Mouse (Mus musculus) cerebellum, postnatal 4 days (tissue): ENCODE results near the gene Depdc5.
"Not testable (repeated sequence)": the region's sequence is repeated elsewhere in the genome, so short reads cannot be mapped to it uniquely, and the experiment has no call there.

Experiments used
- DNase-seq, 2 experiments: peaks; one replicate each; pipeline ENCODE4 v3.0.0; 2022; ENCODE audit warnings: low spot score in 2 of 2, mixed read lengths in 1 of 2

Depdc5 gene

DNA sequence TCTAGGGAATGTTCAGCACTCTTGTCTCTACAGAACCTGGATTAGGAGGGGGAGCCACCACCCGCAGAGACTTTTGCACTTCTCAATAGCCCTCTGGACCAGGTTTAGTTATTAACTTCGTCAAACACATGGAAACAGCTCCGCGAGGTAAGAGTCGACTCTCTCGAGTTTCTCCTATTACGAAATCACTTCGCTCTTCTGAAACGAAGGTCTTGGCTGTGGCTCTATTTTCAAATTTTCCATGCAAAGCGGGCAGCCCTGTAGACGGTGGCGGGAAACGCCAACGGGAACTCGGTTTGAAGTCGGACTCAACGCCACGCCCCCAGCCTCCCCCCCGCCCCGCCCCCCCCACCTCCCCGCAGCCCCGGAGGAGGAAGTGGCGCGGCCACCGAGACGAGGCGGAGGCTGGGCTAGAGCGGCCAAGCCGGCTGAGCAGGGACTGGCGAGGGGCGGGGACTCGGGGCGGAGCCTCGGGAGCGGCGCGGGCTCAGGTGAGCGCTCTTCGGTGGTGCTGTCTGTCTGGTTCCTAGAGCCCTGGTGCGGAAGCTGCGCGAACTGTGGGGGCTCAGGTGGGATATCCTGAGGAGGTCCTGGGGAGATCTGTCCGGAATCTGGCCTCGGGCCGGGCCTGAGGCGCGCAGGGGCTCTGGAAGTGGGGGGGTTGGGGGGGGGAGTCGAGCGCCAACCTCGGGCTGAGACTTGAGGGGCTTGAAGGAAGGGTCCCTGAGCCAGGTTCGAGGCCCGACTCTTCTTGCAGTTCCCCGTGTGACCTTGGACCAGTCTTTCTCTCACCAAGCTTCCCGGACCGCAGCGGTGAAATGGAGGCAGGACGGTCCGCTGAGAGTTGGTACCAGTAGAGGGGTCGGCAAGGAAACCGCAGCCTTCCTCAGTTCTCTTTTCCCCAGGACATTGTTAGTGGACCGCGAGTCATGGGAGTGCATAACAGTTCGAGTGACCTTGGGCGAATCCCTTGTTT is at the start of gene Depdc5:
TSS of gene Depdc5 (plus strand) at position 449 of the 976 bp plus-strand sequence.
- DNase-seq = peak; percentile 65 to 86

DNA sequence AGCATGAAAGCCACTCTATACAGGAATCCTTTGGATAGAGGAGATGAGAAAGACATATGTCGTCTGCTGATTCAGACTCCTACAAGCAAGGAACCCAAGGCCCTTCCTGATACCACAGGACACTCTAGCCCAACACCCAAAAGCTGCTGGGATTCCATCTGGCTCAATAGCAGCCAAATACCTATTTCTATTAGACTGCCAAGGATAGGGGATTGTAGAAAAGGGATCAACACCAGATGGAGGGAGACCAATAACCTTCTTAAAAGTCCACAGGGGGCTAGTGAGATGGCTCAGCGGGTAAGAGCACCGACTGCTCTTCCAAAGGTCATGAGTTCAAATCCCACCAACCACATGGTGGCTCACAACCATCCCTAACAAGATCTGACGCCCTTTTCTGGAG is 48.1 kb upstream of the Depdc5 start:
- no peak for DNase-seq

DNA sequence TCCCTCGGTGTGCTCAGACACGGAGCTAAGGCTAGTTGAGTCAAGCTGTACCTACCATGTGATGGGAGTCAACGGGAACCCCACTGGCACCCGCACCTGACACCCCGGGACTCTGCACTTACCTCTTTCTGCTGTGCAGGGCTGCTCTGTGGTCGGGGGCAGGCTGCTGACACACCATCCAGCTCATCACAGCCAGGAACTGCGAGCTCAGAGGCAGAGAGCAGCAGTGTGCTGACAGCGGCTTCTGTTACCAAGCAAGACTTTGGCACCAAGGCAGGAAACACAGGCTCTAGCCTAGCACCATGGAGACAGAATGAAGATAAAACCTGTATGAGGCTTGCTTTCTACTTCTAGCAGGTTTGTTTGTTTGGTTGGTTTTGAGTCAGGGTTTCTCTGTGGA is 43.0 kb upstream of the Depdc5 start:
- DNase-seq = no peak

DNA sequence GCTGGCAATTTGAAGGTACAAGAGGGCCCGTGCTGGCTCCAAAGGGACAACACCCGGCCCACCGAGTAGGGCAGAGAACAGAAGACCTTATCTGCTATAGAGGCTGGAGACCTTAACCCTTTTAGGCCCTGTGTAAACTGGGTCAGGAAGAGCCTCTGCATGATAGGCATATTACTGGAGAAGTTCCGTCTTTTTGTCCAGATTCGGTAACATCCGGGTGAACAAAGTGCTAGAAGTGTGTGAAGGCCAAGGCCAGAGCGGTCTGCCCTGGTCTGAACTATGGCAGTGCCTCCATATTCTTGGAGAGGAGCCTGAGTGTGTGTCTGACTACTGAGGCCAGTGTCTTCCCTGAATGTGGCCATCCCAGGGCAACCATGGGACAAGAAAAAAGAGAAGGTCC is 36.5 kb upstream of the Depdc5 start, which contains the start of gene Gm20671:
TSS of gene Gm20671 (minus strand) at position 101 of the 400 bp plus-strand sequence.
- DNase-seq = no peak

DNA sequence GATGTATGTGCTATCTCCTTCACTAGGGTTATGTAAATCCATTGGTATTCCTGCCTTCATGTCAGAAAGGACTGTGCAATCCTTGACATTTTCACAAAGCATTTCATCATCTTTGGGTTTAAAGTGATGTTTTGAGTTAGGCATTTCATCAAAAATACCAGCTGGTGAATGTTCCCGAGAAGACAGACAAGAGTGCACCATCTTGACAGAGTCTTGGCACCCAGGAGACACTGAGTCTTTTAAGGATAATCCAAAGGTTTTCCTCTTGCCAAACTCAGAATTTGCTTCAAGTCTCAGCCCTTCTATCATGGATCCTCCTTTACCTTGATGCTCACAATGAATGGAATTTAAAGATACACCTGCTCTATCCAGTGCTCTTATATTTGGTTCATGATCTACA is 34.7 kb upstream of the Depdc5 start:
- DNase-seq = not testable (repeated sequence)

DNA sequence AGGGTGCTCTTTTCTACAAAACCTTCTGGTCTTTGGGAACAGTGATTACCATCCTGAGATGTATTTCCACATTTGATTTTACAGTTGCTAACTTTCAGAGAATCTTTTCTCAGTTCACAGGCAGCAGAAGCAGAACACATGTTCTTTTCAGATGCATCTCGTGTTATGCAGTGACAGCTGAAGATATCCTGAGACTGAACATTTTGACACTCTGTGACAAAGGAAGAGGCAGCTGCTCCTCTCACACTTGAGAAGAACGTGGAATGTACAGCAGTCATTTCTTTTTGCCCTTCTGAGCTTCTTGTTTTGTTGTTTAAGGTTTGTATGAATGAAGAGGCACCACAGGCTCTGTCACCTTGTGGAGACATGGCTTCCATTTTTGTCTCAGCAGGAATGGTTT is 33.4 kb upstream of the Depdc5 start:
- DNase-seq = no peak

DNA sequence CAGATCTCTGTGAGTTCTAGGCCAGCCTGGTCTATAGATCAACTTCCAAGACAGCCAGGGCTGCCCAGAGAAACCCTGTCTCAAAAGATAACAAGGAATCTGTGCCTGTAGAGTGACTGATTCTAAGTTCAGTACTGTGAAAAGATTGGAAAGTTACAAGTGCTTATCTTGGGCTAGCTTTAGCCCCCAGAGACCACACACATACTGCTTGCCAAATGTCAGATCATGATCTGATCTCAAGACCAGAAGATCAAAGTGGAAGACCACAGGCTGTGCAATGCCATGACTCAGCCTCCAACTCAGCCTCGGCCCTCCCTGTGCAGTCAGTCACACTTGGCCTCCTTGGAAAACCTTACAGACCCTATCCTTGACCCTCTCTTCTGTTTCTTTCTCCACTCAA is 29.0 kb upstream of the Depdc5 start:
- no peak for DNase-seq

DNA sequence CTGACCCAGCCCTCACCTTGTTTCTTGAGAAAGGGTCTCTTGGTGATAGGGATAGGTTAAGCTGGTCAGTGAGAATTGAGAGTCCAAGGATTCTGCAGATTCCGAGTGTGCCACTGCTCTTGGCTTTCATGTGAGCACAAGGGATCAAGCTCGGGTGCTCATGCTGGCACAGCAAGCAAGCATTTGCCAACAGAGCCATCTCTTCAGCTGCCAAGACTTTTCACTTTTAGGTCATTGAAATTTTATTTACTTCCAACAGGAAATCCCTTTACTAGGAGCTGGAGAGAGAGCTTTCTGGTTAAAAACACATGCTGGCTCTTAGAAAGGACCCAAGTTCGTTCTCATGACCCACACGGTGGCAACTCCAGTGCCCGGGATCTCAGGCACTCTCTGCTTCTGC is 26.5 kb upstream of the Depdc5 start:
- no peak for DNase-seq

DNA sequence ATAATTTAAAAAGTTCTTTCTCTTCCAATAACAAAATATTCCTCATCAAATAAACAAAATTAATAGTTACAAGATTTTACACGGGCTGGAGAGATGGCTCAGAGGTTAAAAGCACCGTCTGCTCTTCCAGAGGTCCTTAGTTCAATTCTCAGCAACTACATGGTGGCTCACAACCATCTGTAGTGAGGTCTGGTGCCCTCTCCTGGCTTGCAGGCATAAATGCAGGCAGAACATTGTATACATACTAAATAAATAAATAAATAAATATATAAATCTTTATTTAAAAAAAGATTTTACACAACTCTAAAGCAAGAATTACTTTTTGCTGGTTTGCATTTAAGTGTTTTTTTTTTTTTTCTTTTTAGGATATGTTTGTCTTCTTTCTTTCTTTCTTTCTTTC is 23.5 kb upstream of the Depdc5 start:
- no peak for DNase-seq

DNA sequence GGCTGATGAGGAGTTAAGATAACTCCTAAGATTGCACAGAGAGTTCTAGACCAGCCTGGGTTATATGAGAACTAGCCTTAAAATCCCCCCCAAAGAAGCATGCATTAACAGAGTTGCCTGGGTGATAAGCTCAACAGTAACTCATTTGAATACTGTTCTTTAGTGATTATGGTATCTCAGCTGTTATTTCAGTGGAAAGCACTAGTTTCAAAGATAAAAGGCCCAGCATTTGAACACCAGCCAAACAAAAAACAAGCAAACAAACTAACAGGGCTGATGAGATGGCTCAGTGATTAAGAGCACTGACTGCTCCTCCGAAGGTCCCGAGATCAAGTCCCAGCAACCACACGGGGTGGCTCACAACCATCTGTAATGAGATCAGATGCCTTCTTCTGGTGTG is 14.3 kb upstream of the Depdc5 start:
- DNase-seq = no peak

DNA sequence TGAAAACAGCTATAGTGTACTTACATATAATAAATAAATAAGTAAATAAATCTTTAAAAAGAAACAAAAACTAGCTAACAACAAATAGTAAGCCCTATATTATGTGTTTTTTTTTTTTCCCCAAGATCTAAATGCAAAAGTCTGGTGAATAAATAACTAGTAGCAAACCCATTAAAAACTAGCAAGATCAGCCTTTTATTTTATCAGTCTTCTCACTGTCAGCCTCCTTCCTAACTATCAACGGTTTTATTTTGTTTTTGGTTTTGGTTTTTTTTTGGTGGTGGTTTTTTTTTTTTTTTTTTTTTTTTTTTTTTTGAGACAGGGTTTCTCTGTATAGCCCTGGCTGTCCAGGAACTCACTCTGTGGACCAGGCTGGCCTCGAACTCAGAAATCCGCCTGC is 13.9 kb upstream of the Depdc5 start:
- DNase-seq = not testable (repeated sequence)

DNA sequence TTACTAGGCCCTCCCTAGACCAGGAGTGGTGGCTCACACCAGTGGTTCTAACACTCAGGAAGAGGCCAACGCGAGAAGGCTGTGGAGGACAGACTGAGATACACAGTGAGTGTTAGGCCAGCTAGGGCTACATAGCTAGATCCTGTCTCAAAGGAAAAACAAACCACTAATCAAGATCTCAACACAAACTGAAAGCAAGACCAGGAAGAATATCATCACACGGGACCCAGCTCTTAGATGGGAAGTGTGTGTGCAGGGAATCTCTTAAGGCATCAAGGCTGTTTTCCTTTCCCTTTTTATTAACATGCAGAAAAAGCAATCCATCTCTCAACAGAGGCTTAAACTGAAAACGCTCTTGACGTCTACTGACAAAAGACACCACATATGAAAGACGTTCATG is 11.5 kb upstream of the Depdc5 start:
- DNase-seq = no peak

DNA sequence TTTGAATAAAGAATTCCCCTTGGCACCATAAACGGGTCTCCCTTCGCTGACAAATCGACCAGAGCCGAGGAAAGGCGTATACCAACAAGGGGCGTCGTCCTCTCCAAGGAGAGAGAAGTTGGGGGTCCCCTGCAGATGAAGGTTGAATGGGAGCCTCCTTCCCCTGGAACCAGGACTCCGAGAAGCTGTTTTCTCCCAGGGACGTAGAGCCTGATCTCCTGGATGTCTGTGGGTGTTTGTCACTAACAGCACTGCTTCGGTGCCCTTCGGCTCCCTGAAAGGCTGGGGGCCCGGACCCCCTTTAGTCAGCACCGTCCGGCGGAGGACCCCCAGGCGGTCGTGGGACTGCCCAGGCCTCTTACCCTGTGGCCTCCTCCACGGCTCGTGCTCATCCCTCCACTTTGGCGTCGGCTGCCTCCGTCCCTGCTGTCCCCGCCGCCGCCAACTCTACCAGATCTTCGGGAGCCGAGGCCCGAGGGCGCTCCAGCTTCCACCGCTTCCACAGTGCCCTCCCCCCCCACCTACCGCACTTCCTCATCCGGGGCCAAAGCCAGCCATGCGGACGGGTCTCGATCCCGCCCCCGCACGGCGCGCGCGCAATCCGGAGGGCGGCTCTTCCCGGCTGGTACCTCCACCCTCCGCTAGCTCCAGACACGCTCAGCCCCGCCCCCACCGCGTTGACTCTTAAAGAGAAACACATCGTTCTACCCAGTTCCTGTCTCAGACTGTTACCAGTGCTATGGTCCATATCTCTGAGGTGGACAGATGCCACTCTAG is 9.6 kb upstream of the Depdc5 start, which contains the start of gene Prr14l:
TSS of gene Prr14l (minus strand) at position 526 of the 777 bp plus-strand sequence.
- DNase-seq = peak; percentile 99 to 100

DNA sequence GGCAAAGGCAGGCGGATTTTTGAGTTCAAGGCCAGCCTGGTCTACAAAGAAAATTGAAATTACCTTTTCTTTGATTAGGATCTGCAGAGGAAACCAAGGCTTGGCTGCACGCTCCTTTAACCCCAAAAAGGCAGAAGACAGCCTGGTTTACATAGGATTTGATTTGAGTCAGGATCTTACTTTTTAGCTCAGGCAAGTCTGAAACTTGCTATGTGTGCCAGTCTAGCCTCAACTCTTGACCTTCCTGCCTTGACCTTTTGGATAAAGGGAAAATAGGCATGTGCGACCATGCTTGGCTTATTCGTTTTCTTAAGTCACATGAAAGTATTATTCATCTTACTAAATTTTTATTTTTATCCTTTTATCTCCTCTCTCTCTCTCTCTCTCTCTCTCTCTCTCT is 8.7 kb upstream of the Depdc5 start:
- DNase-seq = no peak

DNA sequence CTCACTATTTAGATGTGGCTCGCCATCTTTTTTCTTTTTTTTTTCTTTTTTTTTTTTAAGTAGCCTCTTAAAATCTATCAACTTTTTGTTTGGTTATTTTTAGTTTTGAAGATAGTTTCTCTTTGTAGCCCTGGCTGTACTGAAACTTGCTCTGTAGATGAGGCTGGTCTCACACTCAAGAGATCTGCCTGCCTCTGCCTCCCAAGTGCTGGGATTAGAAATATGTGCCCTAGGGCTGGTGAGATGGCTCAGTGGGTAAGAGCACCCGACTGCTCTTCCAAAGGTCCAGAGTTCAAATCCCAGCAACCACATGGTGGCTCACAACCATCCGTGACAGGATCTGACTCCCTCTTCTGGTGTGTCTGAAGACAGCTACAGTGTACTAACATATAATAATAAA is 8.2 kb upstream of the Depdc5 start:
- not testable (repeated sequence) for DNase-seq

DNA sequence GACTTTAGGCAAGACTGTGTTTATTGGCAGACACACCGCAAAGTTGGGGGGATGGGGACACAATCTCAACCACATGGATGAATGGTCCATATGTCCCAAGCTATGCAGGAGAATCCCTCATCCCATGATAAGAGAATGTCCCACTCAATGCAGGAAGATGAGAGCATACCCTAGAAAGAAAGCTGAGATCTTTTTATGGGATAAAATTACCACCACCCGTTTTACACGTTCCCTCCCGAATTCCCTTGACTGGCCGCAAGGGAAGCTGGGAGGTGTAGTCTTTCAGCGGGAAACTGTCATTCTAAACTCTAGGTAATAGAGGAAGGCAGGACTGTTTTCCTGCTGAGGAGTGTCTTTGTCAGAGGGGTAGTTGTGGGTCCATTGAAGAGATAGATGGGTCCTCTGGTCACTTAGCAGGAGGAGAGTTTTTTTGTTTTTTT is 5.7 kb upstream of the Depdc5 start:
- peak in 1 of 2 experiments; percentile 13 for DNase-seq

DNA sequence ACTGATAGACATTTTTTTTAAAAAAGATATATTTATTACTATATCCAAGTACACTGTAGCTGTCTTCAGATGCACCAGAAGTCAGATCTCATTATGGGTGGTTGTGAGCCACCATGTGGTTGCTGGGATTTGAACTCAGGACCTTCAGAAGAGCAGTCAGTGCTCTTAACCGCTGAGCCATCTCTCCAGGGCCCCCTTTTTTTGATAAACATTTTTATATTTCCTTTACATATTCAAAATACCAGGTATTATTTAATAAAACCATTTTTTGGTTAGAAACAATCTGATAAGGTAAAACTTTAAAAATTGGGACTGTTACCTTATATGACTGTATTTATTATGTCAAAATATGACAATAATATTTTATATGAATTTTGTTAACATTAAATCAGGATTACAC is 2.4 kb upstream of the Depdc5 start:
- DNase-seq = no peak

DNA sequence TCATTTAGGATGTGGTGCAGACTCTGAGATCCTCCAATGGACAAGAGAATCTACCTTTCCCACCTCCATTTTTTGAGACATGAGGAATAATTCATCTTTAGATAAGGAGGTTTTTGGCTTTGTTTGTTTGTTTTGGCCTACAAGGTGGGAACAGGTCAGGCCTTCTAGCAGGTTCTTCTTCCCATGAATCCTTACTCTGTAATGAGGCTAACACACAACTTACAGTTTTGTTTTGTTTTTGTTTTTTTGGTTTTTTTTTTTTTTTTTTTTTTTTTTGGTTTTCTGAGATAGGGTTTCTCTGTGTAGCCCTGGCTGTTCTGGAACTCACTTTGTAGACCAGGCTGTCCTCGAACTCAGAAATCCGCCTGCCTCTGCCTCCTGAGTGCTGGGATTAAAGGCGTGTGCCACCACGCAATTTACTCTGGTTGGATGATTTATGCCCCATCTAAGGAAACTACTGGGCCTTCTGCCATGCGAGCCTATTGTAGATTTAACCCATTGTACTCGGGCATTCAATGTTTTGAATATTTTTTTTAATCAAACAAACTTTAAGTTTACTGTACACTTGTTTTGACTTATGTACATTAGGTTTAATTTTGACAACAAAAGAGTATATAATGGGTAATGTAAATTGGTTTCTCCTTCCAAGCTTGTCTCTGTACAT is 900 bp upstream of the Depdc5 start:
- no peak for DNase-seq

DNA sequence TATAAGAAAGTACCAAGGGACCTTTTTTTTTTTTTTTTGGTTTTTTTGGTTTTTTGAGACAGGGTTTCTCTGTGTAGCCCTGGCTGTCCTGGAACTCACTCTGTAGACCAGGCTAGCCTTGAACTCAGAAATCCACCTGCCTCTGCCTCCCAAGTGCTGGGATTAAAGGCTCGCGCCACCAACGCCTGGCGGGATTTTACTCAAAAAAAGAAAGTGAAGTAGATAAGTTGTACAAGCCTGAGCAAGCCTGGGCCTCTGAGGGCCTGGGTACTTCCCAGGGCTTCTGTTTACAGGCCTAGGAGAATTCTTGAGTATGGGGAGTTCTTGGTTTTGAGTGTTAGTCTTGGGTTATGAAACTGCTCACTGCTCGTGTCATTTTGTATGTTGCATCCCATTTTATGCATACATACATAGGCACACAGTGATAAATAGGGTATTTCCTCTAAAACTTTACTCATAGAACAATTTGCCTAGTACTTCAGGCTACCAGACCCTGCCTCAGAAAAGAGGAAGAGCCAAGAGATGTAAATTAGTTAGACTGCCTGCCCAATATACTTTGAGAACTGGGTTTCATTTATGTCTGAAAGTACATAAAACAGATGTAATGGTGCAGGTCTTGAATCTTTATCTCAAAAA is 6.0 kb downstream of the Depdc5 start:
- no peak for DNase-seq

DNA sequence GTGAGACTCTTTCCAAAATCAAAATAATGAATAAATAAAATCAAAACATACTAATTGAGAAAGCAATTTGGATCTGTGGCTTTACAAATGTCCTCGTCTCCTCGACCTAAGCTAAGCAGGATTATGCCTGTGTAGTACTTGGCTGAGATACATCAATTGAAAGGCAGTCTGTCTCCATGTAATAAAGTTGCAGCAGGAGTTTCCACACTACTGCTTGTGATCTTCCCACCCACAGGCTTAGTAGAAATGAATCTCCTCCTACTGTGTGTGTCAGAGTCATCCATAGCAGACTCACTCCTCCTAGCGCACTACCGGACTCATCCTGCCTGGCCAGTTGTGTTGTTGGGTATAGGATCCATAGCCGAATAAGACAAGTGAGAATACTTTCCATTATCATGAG is 8.8 kb downstream of the Depdc5 start:
- DNase-seq = no peak

DNA sequence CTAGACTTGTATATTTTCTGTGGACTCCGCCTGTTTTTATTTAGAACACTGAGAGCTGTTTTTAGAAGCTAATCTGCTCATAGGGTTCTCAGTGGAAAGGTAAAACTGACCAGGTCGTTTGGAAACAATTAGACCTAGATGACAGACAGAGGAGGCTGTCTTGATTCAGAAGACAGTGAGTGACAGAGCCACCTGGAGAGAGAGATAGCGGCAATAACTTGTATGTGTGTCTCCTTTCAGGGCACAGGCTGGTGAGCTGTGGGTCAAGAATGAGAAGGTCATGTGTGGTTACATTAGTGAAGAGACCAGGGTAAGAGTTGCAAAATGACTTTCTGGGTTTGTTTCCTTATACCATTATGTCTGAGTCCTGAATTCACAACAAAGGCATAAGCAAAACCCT is 23.2 kb downstream of the Depdc5 start:
- no peak for DNase-seq

DNA sequence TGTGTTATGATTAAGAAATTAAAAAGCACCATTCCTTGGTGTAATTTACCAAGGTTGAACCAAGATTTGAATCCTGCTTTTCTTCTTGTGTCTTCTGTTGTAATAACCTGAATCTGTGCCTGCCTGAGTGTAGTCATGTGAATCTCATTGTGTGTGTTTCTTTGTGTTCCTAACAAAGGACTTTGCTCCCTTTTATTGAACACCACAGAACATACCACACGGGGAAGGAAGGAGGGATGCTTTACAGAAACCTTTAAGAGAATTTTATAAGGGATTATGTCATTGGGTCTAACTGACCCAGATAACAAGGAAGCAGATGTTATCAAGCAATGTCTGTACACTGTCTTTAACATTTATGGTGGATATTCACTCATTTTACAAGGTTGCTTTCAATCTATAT is 44.0 kb downstream of the Depdc5 start:
- DNase-seq = no peak
